Mouse (Mus musculus) bone marrow, adult 2 months (tissue): Measurements from ENCODE around the gene Gm21256. TPM values are rescaled to one million over a fixed set of nuclear protein-coding genes. Genes with fewer than 3 reads are reported as not detected.
"Not testable (repeated sequence)": the region's sequence is repeated elsewhere in the genome, so short reads cannot be mapped to it uniquely, and the experiment has no call there.

ENCODE experiments used
- H3K27ac ChIP-seq: fragments of 200-500 bp; 2 replicates; pipeline ENCODE4 v1.5.1; 2012; ENCODE audit warnings: low read depth, mild to moderate bottlenecking, control low read depth, inconsistent platforms, low read length; ENCODE audit not compliant: control insufficient read depth, poor library complexity, insufficient read depth
- H3K4me1 ChIP-seq: fragments of 200-500 bp; 2 replicates; pipeline ENCODE4 v1.6.1; 2011; ENCODE audit warnings: low read length; ENCODE audit not compliant: control insufficient read depth, insufficient read depth
- H3K4me3 ChIP-seq: fragments of 200-500 bp; replicated peaks from 2 replicates; pipeline ENCODE3; 2011; ENCODE audit warnings: mild to moderate bottlenecking, low read depth, low read length, control low read depth; ENCODE audit not compliant: control insufficient read depth
- WGBS: fragments of 180-500 bp; shearing (Covaris S2); methylation state at CpG from one replicate; pipeline ENCODE4 v1.1.7; 2018; 5-methylcytosine and 5-hydroxymethylcytosine counted together
- polyA plus RNA-seq: library from polyadenylated mRNA; stranded (reverse); fragments of >200 nt; gene quantifications from 2 replicates; pipeline ENCODE4 v1.2.4, GENCODE M21; 2011; ENCODE audit warnings: low replicate concordance; ENCODE audit not compliant: missing spikeins, insufficient read depth, insufficient read length

Gm21256 gene
- polyA plus RNA-seq: not detected in 2 replicates

GRCm38 (mm10) chrY:47450660-47451059 is at the start of gene Gm21256:
Gm21256 (plus strand) TSS chrY:47450960.
- H3K4me3 ChIP-seq, H3K4me1 ChIP-seq, H3K27ac ChIP-seq: not testable (repeated sequence)
- WGBS: no CpG with 5 or more reads among the region's 7 CpGs

Other genes with a start within 250 kb of the Gm21256 start
- gene Gm21170, start 240.1 kb downstream of the Gm21256 start, polyA plus RNA-seq: not detected in 2 replicates